Mouse (Mus musculus): Measurements from ENCODE around the gene Ckmt1.

DNA sequence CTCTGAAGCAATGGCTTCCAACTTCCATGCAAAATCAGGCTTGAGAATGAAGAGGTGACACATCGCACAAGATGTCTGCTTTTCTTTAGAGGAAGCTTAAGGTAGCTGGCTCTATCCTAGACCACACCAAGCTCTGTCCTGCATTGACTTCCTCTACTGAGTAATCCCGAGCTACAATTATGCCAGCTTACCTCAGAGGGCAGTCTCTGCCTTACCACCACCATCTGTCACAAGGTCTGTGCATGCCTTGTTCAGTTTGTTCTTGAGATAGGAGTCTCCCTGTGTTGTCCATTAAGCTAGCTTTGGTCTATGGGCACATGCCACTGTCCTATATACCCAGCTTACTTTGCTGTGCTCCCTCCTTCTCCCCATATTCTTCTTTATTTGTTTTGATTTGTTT, 28.0 kb upstream of the Ckmt1 start:
- TF ChIP-seq USF1 (IDR thresholded peaks at IDR 0.05; ENCODE audit: low read depth): no peak
- no peak for TF ChIP-seq POLR2A (IDR thresholded peaks at IDR 0.05; ENCODE audit: insufficient read length, low read depth)
- TF ChIP-seq POLR2AphosphoS2 (IDR thresholded peaks at IDR 0.05; ENCODE audit: insufficient read length, low read depth): no peak
- TF ChIP-seq E2F4 (IDR thresholded peaks at IDR 0.05; ENCODE audit: insufficient read depth): no peak
- no peak for TF ChIP-seq CEBPB (IDR thresholded peaks at IDR 0.05; ENCODE audit: insufficient read depth, poor library complexity, severe bottlenecking)
- no peak for TF ChIP-seq SRF (IDR thresholded peaks at IDR 0.05; ENCODE audit: control insufficient read depth, insufficient read length, low read depth)
- TF ChIP-seq MYOD1 (IDR thresholded peaks at IDR 0.05; ENCODE audit: control insufficient read depth in 1 of 3, insufficient read length in 2 of 3, low read depth in 2 of 3): no peak
- TF ChIP-seq MAX (IDR thresholded peaks at IDR 0.05; ENCODE audit: low read depth): no peak
- no peak for TF ChIP-seq MYOG (IDR thresholded peaks at IDR 0.05; ENCODE audit: control insufficient read depth in 1 of 3, insufficient read depth in 1 of 3, insufficient read length in 2 of 3, low read depth in 2 of 3)
- TF ChIP-seq TCF12 (IDR thresholded peaks at IDR 0.05; ENCODE audit: insufficient read depth, poor library complexity, severe bottlenecking): no peak
- TF ChIP-seq REST (IDR thresholded peaks at IDR 0.05; ENCODE audit: insufficient read depth, insufficient read length): no peak
- no peak for TF ChIP-seq TCF3 (IDR thresholded peaks at IDR 0.05; ENCODE audit: insufficient read length, low read depth)
